Mouse (Mus musculus) intestine, postnatal 0 days (tissue): ENCODE data around the gene Srek1. TPM values are rescaled to one million over a fixed set of nuclear protein-coding genes. Genes with fewer than 3 reads are reported as not detected.

Experiments used
- ATAC-seq: fragments of 200-750 bp; cut with Nextera tagmentation; 2 replicates; pipeline ENCODE4 v1.8.0; 2017; ENCODE audit warnings: mild to moderate bottlenecking, moderate TSS enrichment, moderate library complexity
- H3K27ac ChIP-seq: fragments of 300-500 bp; sonication (generic); 2 replicates; pipeline ENCODE4 v1.5.1; 2014; ENCODE audit warnings: mild to moderate bottlenecking, low read depth, low read length, moderate library complexity
- H3K27me3 ChIP-seq: fragments of 300-500 bp; sonication (generic); replicated peaks from 2 replicates; pipeline ENCODE4 v1.6.1; 2014; ENCODE audit warnings: low read length, mixed read lengths; ENCODE audit not compliant: control insufficient read depth, insufficient read depth
- H3K36me3 ChIP-seq: fragments of 300-500 bp; sonication (generic); 2 replicates; pipeline ENCODE4 v1.6.1; 2014; ENCODE audit warnings: mild to moderate bottlenecking, moderate library complexity; ENCODE audit not compliant: control insufficient read depth, insufficient read depth
- H3K4me1 ChIP-seq: fragments of 300-500 bp; sonication (generic); replicated peaks from 2 replicates; pipeline ENCODE4 v1.6.1; 2014; ENCODE audit warnings: antibody characterized with exemption, low read length, mixed read lengths; ENCODE audit not compliant: control insufficient read depth, insufficient read depth
- H3K4me2 ChIP-seq: fragments of 300-500 bp; sonication (generic); replicated peaks from 2 replicates; pipeline ENCODE4 v1.6.1; 2014; ENCODE audit warnings: low read depth, mild to moderate bottlenecking, moderate library complexity
- H3K4me3 ChIP-seq: fragments of 300-500 bp; sonication (generic); 2 replicates; pipeline ENCODE4 v1.5.1; 2014; ENCODE audit warnings: low read depth, low read length
- H3K9ac ChIP-seq: fragments of 300-500 bp; sonication (generic); 2 replicates; pipeline ENCODE4 v1.6.1; 2014; ENCODE audit warnings: mild to moderate bottlenecking, low read depth, low read length
- H3K9me3 ChIP-seq: fragments of 300-500 bp; sonication (generic); 2 replicates; pipeline ENCODE4 v1.6.1; 2016; ENCODE audit warnings: mixed run types; ENCODE audit not compliant: control insufficient read depth
- CTCF ChIP-seq: sonication (generic); IDR thresholded peaks from 2 replicates; pipeline ENCODE4 v1.5.1; 2016; ENCODE audit warnings: low read depth, mild to moderate bottlenecking, control low read depth, antibody characterized with exemption, moderate library complexity
- WGBS: fragments of 180-500 bp; shearing (Covaris S2); extraction: QIAGEN DNeasy Blood & Tissue Kit; methylation state at CpG from one replicate; pipeline ENCODE4 v1.1.7; 2014; 5-methylcytosine and 5-hydroxymethylcytosine counted together
- polyA plus RNA-seq: library from polyadenylated mRNA; unstranded; fragments of >200 nt; fragmentation: Nextera tagmentation; extraction: Ambion mirVana; gene quantifications from 2 replicates; pipeline ENCODE4 v1.2.1, GENCODE M21; 2015

Gene Srek1
- polyA plus RNA-seq, 1 experiment from 2014 or later, result 22.1 TPM

DNA sequence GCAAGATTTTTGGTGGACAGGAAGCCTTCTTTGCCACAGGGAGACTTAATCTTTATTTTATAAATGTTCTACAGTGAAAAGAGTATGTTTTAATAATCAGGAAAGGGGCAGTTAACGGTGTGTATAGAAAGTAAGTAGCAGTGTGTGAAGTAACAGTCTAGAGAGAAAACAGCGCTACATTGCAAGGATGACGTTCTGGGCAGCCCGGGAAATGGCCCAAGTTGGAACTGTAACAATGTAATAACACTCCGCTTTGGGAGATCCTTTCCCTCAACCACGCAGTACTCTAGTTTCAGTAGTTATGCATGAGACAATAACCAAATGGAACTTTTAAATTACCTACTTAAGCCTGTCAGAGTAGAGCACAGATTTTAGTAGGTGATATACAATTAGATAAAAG is 70.6 kb downstream of the Srek1 start:
- no peak for ATAC-seq
- no peak overlapping the region for H3K4me2 ChIP-seq
- no peak overlapping the region for H3K9ac ChIP-seq
- 63% methylated on average over 6 of the region's 6 CpGs for WGBS
- no peaks in the 10 kb centered on the region for H3K9me3 ChIP-seq
- no peaks in the 10 kb centered on the region for H3K4me1 ChIP-seq
- no peak overlapping the region for H3K4me3 ChIP-seq
- TF ChIP-seq CTCF, result no peak
- H3K27me3 ChIP-seq, result no peaks in the 10 kb centered on the region
- H3K27ac ChIP-seq, result no peak overlapping the region
- no peaks in the 10 kb centered on the region for H3K36me3 ChIP-seq

DNA sequence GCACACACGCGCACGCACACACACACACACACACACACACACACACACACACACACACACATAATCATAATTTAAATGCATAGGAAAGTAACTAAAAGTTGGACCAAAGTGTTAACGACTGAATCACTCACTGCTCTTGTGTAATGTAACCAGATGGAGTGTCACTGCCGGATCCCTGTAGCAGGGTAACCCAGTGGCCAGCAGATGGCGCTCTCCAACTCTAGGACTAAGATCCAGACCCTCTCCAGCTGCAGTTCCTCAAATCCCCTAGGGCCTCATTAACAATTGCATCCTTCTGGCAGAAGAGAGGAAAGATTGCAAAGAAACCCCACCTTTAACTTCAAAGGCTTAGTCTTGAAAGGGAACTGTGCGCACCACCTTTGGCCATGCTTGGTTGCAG is 71.0 kb downstream of the Srek1 start:
- no peak overlapping the region for H3K9ac ChIP-seq
- no peak overlapping the region for H3K27ac ChIP-seq
- no peak overlapping the region for H3K4me3 ChIP-seq
- 43% methylated on average over 7 of the region's 7 CpGs for WGBS
- no peaks in the 10 kb centered on the region for H3K9me3 ChIP-seq
- H3K27me3 ChIP-seq, result no peaks in the 10 kb centered on the region
- no peak overlapping the region for H3K4me2 ChIP-seq
- H3K36me3 ChIP-seq, result no peaks in the 10 kb centered on the region
- peak; percentile 31; the same call in 1 of the 2 replicates for ATAC-seq
- TF ChIP-seq CTCF, result peak; percentile 91
- no peaks in the 10 kb centered on the region for H3K4me1 ChIP-seq

DNA sequence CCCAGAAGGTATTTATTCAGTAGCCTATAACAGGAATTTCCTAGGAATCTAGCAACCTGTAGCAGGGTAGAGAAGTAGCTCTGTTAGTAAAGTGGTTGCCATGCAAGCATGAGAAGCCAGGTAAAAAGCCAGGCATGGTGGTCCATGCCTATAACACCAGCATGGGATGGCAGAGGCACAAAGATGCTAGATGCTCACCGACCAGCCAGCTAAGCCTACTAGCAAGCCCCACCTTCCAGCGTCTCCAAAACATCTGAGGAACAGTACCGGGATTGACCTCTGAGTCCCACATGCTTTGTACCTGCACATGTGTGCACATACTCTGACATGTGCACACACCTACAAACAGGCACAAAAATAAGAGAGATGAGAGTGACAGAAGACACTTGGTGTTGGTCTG is 72.1 kb downstream of the Srek1 start:
- Histone ChIP-seq H3K27ac (no peak overlapping the region), H3K36me3 (no peaks in the 10 kb centered on the region), H3K4me3 (no peak overlapping the region), H3K4me2 (no peak overlapping the region), H3K9me3 (no peaks in the 10 kb centered on the region), H3K4me1 (no peaks in the 10 kb centered on the region), H3K9ac (no peak overlapping the region), H3K27me3 (no peaks in the 10 kb centered on the region)
- WGBS, result 81% methylated on average over 3 of the region's 3 CpGs
- TF ChIP-seq CTCF, result no peak
- ATAC-seq, result no peak

DNA sequence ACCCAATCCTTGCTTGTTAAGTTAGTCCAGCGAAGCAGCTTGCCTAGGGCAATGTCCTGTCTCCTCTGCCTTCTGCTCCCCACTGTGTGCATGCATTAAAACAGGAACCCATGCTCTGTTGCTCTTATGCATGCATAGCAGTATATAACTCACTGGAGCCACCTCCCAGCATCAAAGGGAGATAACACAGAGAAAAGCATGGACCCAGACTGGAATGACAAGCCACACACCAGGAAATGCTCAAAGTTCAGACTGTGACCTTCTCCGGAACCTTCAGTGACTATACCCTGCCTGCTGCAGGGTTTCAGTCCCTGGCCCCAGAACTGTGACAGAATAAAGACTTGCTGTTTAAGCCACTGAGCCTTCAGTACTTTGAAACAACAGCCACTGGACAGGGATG is 73.7 kb downstream of the Srek1 start:
- 0 out of 2 replicates have a peak overlapping the region, but pooled peaks have one; percentile 18 for H3K4me2 ChIP-seq
- no peaks in the 10 kb centered on the region for H3K9me3 ChIP-seq
- no peaks in the 10 kb centered on the region for H3K36me3 ChIP-seq
- H3K27me3 ChIP-seq, result no peaks in the 10 kb centered on the region
- 0 out of 2 replicates have a peak overlapping the region, but pooled peaks have one; percentile 31 for H3K27ac ChIP-seq
- TF ChIP-seq CTCF, result no peak
- ATAC-seq, result peak; percentile 77
- H3K4me1 ChIP-seq, result no peaks in the 10 kb centered on the region
- no peak overlapping the region for H3K4me3 ChIP-seq
- H3K9ac ChIP-seq, result no peak overlapping the region
- 40% methylated on average over 2 of the region's 2 CpGs for WGBS

DNA sequence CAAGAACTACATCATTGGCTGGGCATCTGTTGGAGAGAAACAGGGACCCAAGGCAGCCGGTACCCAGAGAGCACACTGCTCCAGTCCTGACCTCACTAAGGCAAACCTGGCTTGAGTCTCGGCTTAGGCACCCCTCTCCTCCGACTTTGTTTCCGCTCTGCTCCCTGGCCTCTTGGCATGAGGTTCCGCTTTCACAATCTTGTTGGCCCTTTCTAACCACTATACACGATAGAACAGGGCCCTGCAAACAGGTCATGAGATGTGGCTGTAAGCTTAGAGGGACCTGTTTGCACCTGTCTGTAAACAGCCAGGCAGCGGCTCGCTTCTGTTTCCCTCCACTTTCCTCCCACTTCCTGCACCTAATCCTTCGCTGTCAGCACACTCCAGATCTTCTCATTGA is 76.4 kb downstream of the Srek1 start:
- H3K4me1 ChIP-seq, result no peaks in the 10 kb centered on the region
- 58% methylated on average over 9 of the region's 9 CpGs for WGBS
- no peak overlapping the region for H3K9ac ChIP-seq
- ATAC-seq, result no peak
- no peak overlapping the region for H3K4me3 ChIP-seq
- H3K27me3 ChIP-seq, result no peaks in the 10 kb centered on the region
- H3K4me2 ChIP-seq, result no peak overlapping the region
- no peaks in the 10 kb centered on the region for H3K9me3 ChIP-seq
- no peaks in the 10 kb centered on the region for H3K36me3 ChIP-seq
- no peak for TF ChIP-seq CTCF
- H3K27ac ChIP-seq, result no peak overlapping the region

DNA sequence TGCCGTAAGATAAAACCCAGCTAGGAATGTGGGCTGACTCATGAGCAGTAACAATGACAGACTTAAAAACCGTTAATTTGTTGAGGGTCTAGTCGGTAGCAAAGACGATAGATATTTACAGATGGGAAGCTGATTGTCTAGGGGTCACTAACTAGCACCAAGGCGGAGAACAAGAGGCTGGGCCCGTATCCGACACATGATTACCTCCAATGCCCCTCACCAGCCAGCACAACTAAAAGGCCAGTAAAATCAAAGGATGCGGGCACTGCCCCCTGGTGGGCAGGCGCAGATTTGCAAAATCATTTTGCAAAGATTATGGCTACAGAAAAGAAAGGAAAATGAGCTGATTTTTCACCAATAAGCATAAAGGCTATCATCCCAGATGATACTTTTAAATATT is 78.2 kb downstream of the Srek1 start:
- ATAC-seq, result no peak
- WGBS, result 41% methylated on average over 9 of the region's 9 CpGs
- no peak overlapping the region for H3K9ac ChIP-seq
- H3K36me3 ChIP-seq, result no peaks in the 10 kb centered on the region
- no peaks in the 10 kb centered on the region for H3K27me3 ChIP-seq
- no peaks in the 10 kb centered on the region for H3K9me3 ChIP-seq
- H3K4me1 ChIP-seq, result no peaks in the 10 kb centered on the region
- no peak overlapping the region for H3K4me3 ChIP-seq
- peak; percentile 73 for TF ChIP-seq CTCF
- no peak overlapping the region for H3K27ac ChIP-seq
- H3K4me2 ChIP-seq, result no peak overlapping the region

DNA sequence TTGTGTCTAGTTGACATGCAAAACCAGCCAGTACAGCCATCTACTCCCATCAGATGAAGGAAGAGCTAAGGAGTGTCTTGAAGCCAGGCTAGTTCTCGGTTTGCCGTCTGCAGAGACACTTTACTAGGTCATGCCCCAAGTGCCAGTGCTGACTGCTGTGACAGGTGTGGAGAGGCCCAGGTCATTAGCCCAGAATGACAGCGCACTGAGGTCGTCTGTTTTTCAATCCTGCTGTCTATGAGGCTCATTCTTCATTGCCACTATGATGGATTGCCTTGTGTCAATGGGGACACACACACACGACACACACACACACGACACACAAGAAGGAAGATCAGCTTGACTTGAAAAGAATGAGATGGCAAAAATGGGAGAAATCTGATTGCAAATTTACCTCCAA is 79.0 kb downstream of the Srek1 start:
- H3K27me3 ChIP-seq, result no peaks in the 10 kb centered on the region
- H3K4me2 ChIP-seq, result no peak overlapping the region
- no peak overlapping the region for H3K4me3 ChIP-seq
- H3K4me1 ChIP-seq, result no peaks in the 10 kb centered on the region
- H3K36me3 ChIP-seq, result no peaks in the 10 kb centered on the region
- WGBS, result 68% methylated on average over 6 of the region's 6 CpGs
- H3K27ac ChIP-seq, result no peak overlapping the region
- H3K9me3 ChIP-seq, result no peaks in the 10 kb centered on the region
- no peak overlapping the region for H3K9ac ChIP-seq
- no peak for ATAC-seq
- no peak for TF ChIP-seq CTCF

Other genes starting within 250 kb of the Srek1 start
- 28.4 and 31.1 TPM in 2 replicates for gene Erbin, start 145.9 kb upstream of the Srek1 start, polyA plus RNA-seq